22 mouse cellular contexts compared by ENCODE assay signal in genomic region chr19:24176692-24177091, GRCm38 (mm10). TPM values are rescaled to one million over a fixed set of nuclear protein-coding genes. Genes with fewer than 3 reads are reported as not detected.
DNase-seq lines count a peak whose midpoint lies in the region; ATAC-seq lines count a peak whose summit lies in the region.
"Had no signal": no experiment of that assay in that cellular context is flagged by ENCODE, and none has a peak within 500 bp of the region (broad histone marks: within the 10 kb centered on the region; RNA-seq: fewer than 3 reads in every experiment).

No protein-coding gene starts in this region.

- peak; percentile 33; the same call in 1 of the 2 replicates for ATAC-seq in common myeloid progenitor, adult 5-6 weeks (replicated peaks; ENCODE audit: low read depth, poor library complexity, severe bottlenecking)
- ATAC-seq in monocyte, adult 5-6 weeks (replicated peaks; ENCODE audit: insufficient number of reproducible peaks, low FRiP score, low TSS enrichment, poor library complexity, severe bottlenecking): peak; percentile 64; the same call in 1 of the 2 replicates
- ATAC-seq: forebrain, embryonic 14.5 days; liver, embryonic 12.5 days; liver, postnatal 0 days; midbrain, embryonic 13.5 days; Patski had no signal

- DNase-seq in B cell, adult 2 months: peak; percentile 44 to 49
- peak; percentile 74 for DNase-seq in ES-CJ7 (ENCODE audit: low read depth, low spot score)
- DNase-seq in left cerebral cortex, postnatal 10 days (ENCODE audit: extremely low spot score in 1 of 2, low spot score in 2 of 2): no peak
- DNase-seq in frontal cortex, postnatal 10 days (ENCODE audit: low spot score in 2 of 2): no peak
- DNase-seq in right cerebral cortex, postnatal 25 days: no peak
- DNase-seq: adrenal gland, postnatal 25 days; cerebellum, postnatal 25 days; gastrocnemius, postnatal 36 days; heart, postnatal 14 days; kidney, adult 18-20 months; kidney, postnatal 25 days; left cerebral cortex, postnatal 4 days; liver, postnatal 0 days; lung, postnatal 36 days; right cerebral cortex, postnatal 4 days; thymus, postnatal 25 days had no signal

- intact Hi-C loops in left cerebral cortex, postnatal 10 days (cut with DNase I): no loop called here

RNA-seq across cellular contexts. Expression of gene Tjp2, which starts 48.1 kb away (rescaled TPM):
- total RNA-seq in common myeloid progenitor, adult 5-6 weeks (2017): 5.8 and 6.3 TPM in 2 replicates
- total RNA-seq in monocyte, adult 5-6 weeks (2017): 6.8 to 17.4 TPM (median 7.0 TPM) in 3 replicates
- total RNA-seq in left cerebral cortex, postnatal 10 days (2021): 10 to 100 TPM; 16.6 to 18.0 TPM

Comparison
In these comparisons a context has a peak if more than half of its experiments do, and no peak if none do; other contexts are left out.
1. DNase-seq: peak in B cell, adult 2 months (2 of 2) and ES-CJ7 (single experiment); none in left cerebral cortex, postnatal 10 days (0 of 2), frontal cortex, postnatal 10 days (0 of 2) and right cerebral cortex, postnatal 25 days (single experiment).